Mouse (Mus musculus): ENCODE results near the gene Rnf223. TPM values are rescaled to one million over a fixed set of nuclear protein-coding genes. Genes with fewer than 3 reads are reported as not detected.

Gene Rnf223
- 0.71 and 0.75 TPM in 2 replicates for polyA plus RNA-seq (2016; fragmentation: Nextera tagmentation; extraction: Ambion mirVana)

DNA sequence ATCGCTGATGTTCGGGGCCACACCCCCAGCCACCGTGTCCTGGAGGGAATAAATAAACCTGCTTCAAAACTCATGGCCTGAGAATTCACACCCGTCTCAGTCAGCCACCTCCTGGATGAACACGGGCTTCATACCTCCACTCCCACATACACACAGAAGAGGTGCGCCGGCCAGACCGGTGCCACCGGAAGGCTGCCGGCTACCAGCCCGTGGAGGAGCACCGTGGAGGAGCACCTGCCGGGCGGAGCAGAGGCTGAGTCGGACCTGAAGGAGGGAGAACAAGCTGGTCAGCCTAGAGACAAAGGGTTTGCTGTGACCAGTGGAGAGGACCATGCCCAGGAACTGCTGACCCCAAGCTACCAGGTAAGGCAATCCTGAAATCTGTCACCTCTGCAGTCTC is at the start of gene Rnf223:
Rnf223 (plus strand) TSS at position 78 of the 400 bp plus-strand sequence.
- Histone ChIP-seq H3K4me3 (no peak within 1 kb of the TSS), H3K36me3 (peaks cover 28% of the 10 kb centered on the region), H3K9me3 (no peaks in the 10 kb centered on the region), H3K4me1 (replicated peaks) (no peaks in the 10 kb centered on the region; the same call in 1 of the 2 replicates), H3K27me3 (ENCODE audit: insufficient read depth, poor library complexity, severe bottlenecking) (no peaks in the 10 kb centered on the region), H3K27ac (no peak within 1 kb of the TSS)
- no peak for DNase-seq (ENCODE audit: low spot score)
- 82% methylated on average over 15 of the region's 15 CpGs for WGBS

- Histone ChIP-seq H3K4me3 (no peak overlapping the region), H3K4me1 (replicated peaks) (peaks cover 6% of the 10 kb centered on the region), H3K27me3 (ENCODE audit: insufficient read depth, poor library complexity, severe bottlenecking) (peaks cover 18% of the 10 kb centered on the region), H3K36me3 (no peaks in the 10 kb centered on the region), H3K9me3 (no peaks in the 10 kb centered on the region), H3K27ac (no peak overlapping the region)
- no peak for DNase-seq (ENCODE audit: low spot score)
- 57% methylated on average over 4 of the region's 4 CpGs for WGBS
Measured at GRCm38 (mm10) chr4:156082621-156083234, 47.6 kb upstream of the Rnf223 start.

DNA sequence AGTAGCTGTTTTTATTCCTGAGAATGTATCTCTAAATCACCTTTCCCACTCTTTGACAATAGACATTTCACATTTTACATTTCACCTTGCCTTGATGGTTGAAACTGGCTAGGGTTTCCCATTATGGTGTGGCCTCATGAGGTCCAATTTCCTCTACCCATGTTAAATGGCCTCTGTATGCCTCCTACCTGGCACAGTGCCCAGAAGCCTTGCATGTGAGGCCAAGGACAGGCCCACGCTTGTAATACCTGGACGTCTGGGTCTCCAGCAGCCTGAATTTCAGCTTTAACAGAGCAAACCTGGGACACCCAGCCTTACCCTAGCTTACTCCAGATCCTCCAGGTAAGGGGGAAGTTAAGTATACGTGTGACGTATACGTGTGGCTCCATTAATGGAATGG is 47.0 kb upstream of the Rnf223 start:
- WGBS = 90% methylated on average over 5 of the region's 5 CpGs
- DNase-seq (ENCODE audit: low spot score) = no peak
- Histone ChIP-seq H3K27me3 (ENCODE audit: insufficient read depth, poor library complexity, severe bottlenecking) (peaks cover 12% of the 10 kb centered on the region), H3K9me3 (no peaks in the 10 kb centered on the region), H3K27ac (no peak overlapping the region), H3K36me3 (no peaks in the 10 kb centered on the region), H3K4me3 (no peak overlapping the region), H3K4me1 (replicated peaks) (peaks cover under 1% of the 10 kb centered on the region; the same call in 1 of the 2 replicates)

DNA sequence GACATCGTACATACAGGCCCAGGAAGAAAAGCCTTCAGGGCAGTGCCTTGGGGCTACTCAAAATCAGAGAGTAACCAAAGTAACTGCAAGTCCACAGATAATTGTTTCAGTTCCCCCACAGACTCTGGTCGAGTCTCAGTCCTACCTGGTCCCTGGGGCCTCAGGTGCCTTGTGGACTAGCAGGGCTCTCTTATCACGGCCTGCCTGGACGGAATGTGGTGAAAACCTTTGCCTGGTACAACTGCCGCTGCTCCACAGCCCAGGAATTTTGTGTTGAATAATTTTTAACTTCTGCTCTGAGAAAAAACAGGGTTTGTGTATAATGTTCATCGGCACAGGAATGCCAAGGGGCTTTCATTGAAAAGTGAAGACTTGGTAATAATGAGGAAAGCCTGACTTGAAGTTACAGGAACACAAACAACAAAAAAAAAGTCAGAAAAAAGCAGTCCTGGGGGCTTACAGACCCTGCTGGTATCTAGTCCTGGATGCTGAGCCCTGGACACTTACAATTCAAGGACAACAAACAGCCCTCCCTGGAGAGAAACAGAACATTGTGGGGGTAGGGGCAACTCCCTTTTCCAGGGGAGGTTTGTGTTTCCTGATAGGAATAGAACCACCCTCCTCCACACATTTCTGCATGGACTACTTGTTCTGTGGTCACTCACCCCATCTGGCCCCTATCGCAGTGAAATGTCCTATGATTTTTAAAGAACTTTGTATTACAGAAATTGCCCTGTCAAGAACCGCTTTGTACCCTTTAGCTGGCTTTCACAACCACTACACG is 46.0 kb upstream of the Rnf223 start:
- Histone ChIP-seq H3K27ac (no peak overlapping the region), H3K4me1 (replicated peaks) (no peaks in the 10 kb centered on the region), H3K9me3 (no peaks in the 10 kb centered on the region), H3K27me3 (ENCODE audit: insufficient read depth, poor library complexity, severe bottlenecking) (0 out of 2 replicates have a peak, but pooled peaks cover 7% of the 10 kb centered on the region), H3K4me3 (no peak overlapping the region), H3K36me3 (no peaks in the 10 kb centered on the region)
- WGBS = 83% methylated on average over 9 of the region's 9 CpGs
- no peak for DNase-seq (ENCODE audit: low spot score)

- no peaks in the 10 kb centered on the region for H3K4me1 ChIP-seq (replicated peaks)
- no peak for DNase-seq (ENCODE audit: low spot score)
- no peaks in the 10 kb centered on the region for H3K9me3 ChIP-seq
- no peaks in the 10 kb centered on the region for H3K36me3 ChIP-seq
- H3K27me3 ChIP-seq (ENCODE audit: insufficient read depth, poor library complexity, severe bottlenecking) = 0 out of 2 replicates have a peak, but pooled peaks cover 5% of the 10 kb centered on the region
- WGBS = 88% methylated on average over 8 of the region's 8 CpGs
- H3K27ac ChIP-seq = no peak overlapping the region
- H3K4me3 ChIP-seq = no peak overlapping the region
Measured at GRCm38 (mm10) chr4:156085256-156085655, 45.1 kb upstream of the Rnf223 start.

GRCm38 (mm10) chr4:156087398-156088087 is 42.8 kb upstream of the Rnf223 start:
- H3K9me3 ChIP-seq = no peaks in the 10 kb centered on the region
- H3K4me3 ChIP-seq = no peak overlapping the region
- WGBS = 43% methylated on average over 5 of the region's 5 CpGs
- H3K27me3 ChIP-seq (ENCODE audit: insufficient read depth, poor library complexity, severe bottlenecking) = no peaks in the 10 kb centered on the region
- no peaks in the 10 kb centered on the region for H3K36me3 ChIP-seq
- H3K27ac ChIP-seq = no peak overlapping the region
- DNase-seq (ENCODE audit: low spot score) = no peak
- no peaks in the 10 kb centered on the region for H3K4me1 ChIP-seq (replicated peaks)

DNA sequence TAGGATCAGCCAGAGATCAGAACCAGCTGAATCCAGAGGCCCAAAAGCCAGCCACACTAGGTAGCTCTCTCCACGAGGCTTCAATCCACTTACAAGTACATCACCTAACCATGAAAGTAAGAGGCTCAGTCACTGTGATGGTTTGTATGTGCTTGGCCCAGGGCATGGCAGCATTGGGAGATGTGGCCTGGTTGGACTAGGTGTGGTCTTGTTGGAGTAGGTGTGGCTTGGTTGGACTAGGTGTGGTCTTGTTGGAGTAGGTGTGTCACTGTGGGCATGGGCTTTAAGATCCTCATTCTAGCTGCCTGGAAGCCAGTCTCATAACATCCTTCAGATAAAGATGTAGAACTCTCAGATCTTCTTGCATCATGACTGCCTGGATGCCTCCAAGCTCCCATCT is 39.1 kb upstream of the Rnf223 start:
- 72% methylated on average over 1 of the region's 1 CpGs for WGBS
- Histone ChIP-seq H3K27me3 (ENCODE audit: insufficient read depth, poor library complexity, severe bottlenecking) (no peaks in the 10 kb centered on the region), H3K27ac (no peak overlapping the region), H3K9me3 (no peaks in the 10 kb centered on the region), H3K4me1 (replicated peaks) (no peaks in the 10 kb centered on the region), H3K36me3 (no peaks in the 10 kb centered on the region), H3K4me3 (no peak overlapping the region)
- no peak for DNase-seq (ENCODE audit: low spot score)

DNA sequence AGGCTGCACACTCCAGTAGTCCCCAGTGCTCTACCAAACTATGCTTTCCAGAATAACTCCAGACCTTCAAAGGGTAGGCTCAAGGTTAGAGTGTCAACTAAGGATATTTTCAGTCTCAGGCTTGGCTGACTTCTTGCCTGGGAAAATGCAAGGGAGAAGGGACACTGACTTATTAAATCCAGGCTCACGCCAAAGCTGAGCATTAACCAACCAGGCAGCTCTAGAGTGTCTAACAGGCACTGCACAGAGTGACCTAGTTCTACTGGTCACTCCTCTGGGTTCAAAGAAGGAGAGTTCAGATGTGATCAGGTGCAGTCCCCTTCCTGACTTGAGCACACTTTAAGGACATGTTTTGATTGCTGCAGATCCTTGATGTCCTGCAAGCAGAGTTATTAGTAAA is 37.5 kb upstream of the Rnf223 start:
- Histone ChIP-seq H3K27ac (no peak overlapping the region), H3K4me1 (replicated peaks) (no peaks in the 10 kb centered on the region), H3K9me3 (no peaks in the 10 kb centered on the region), H3K27me3 (ENCODE audit: insufficient read depth, poor library complexity, severe bottlenecking) (no peaks in the 10 kb centered on the region), H3K4me3 (no peak overlapping the region), H3K36me3 (no peaks in the 10 kb centered on the region)
- 82% methylated on average over 1 of the region's 1 CpGs for WGBS
- DNase-seq (ENCODE audit: low spot score) = no peak

DNA sequence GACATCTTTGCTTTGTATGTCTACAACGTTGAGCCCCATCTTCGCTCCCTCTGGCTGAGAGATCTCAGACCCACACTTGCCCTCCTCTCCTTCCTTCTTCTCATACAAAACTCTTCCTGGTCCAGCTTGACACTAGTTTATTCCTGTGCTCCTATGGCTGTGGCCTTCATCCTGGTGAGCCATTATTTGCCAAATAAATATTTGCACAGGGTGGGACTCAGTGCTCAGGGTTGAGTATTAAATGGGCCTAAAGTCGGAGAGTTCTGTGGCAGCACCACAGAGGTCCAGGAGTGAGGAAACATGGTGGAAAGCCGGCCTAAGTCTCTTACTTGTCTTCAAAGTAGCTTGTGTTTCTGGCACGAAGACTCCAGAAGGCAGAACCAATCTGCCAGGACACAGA is 36.6 kb upstream of the Rnf223 start:
- no peak for DNase-seq (ENCODE audit: low spot score)
- 87% methylated on average over 5 of the region's 5 CpGs for WGBS
- H3K36me3 ChIP-seq = no peaks in the 10 kb centered on the region
- H3K27me3 ChIP-seq (ENCODE audit: insufficient read depth, poor library complexity, severe bottlenecking) = no peaks in the 10 kb centered on the region
- H3K4me3 ChIP-seq = no peak overlapping the region
- H3K27ac ChIP-seq = no peak overlapping the region
- no peaks in the 10 kb centered on the region for H3K9me3 ChIP-seq
- 0 out of 2 replicates have a peak, but pooled peaks cover 2% of the 10 kb centered on the region for H3K4me1 ChIP-seq (replicated peaks)

DNA sequence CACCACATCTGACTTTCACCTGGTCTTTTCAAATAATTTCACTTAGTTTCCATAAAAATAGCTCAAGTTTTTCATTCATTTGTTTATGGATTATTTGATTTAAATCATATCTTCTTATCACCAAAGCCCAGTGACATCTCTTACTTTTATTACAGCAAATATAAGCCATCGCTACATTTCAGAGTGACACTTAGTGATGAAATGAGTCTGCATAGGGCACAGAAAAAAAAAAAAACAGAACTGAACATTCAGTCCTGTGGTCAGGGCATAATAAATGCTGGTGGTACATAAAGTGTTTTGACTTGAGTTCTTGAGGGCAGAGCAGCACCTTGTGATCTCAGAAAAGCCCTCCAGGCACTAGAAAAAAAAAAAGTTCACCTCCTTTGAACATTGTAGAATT is 34.1 kb upstream of the Rnf223 start:
- 0 out of 2 replicates have a peak, but pooled peaks cover 2% of the 10 kb centered on the region for H3K4me1 ChIP-seq (replicated peaks)
- DNase-seq (ENCODE audit: low spot score) = no peak
- WGBS = 97% methylated on average over 1 of the region's 1 CpGs

GRCm38 (mm10) chr4:156097770-156098366 is 32.4 kb upstream of the Rnf223 start:
- no peak overlapping the region for H3K27ac ChIP-seq
- WGBS = 71% methylated on average over 9 of the region's 9 CpGs
- H3K4me3 ChIP-seq = no peak overlapping the region
- H3K36me3 ChIP-seq = no peaks in the 10 kb centered on the region
- no peaks in the 10 kb centered on the region for H3K27me3 ChIP-seq (ENCODE audit: insufficient read depth, poor library complexity, severe bottlenecking)
- no peaks in the 10 kb centered on the region for H3K9me3 ChIP-seq
- no peak for DNase-seq (ENCODE audit: low spot score)
- 0 out of 2 replicates have a peak, but pooled peaks cover 2% of the 10 kb centered on the region for H3K4me1 ChIP-seq (replicated peaks)

More for the DNA sequence above, 34.1 kb upstream of the Rnf223 start:
- Histone ChIP-seq H3K27me3 (ENCODE audit: insufficient read depth, poor library complexity, severe bottlenecking) (no peaks in the 10 kb centered on the region), H3K4me3 (no peak overlapping the region), H3K27ac (no peak overlapping the region), H3K36me3 (no peaks in the 10 kb centered on the region), H3K9me3 (no peaks in the 10 kb centered on the region)

DNA sequence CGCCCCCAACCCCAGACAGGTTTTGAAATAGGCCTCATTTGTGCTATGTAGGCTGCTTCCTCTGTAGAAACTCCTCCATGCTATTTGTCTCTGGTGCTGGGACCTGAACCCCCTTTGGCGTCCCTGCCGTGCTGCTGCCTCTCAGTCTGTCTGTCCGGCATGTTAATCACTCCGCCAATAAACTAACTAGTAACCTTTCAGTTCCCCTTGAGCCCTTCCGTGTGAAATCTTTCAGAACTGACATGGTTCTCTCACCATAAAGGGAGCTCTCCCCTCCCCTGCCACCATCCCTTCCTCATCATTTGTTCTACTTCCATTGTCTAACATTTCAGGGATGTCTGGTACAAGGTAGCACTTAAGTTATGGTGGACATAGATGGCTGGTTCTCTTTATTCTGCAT is 30.9 kb upstream of the Rnf223 start:
- Histone ChIP-seq H3K27ac (no peak overlapping the region), H3K36me3 (no peaks in the 10 kb centered on the region), H3K4me1 (replicated peaks) (0 out of 2 replicates have a peak, but pooled peaks cover 2% of the 10 kb centered on the region), H3K27me3 (ENCODE audit: insufficient read depth, poor library complexity, severe bottlenecking) (no peaks in the 10 kb centered on the region), H3K9me3 (no peaks in the 10 kb centered on the region), H3K4me3 (no peak overlapping the region)
- WGBS = 71% methylated on average over 6 of the region's 6 CpGs
- no peak for DNase-seq (ENCODE audit: low spot score)
